Mouse (Mus musculus) hindbrain, embryonic 12.5 days (tissue): ENCODE data around the gene Garnl3. TPM values are rescaled to one million over a fixed set of nuclear protein-coding genes. Genes with fewer than 3 reads are reported as not detected.

Experiments used
- ATAC-seq: fragments of 200-750 bp; cut with Nextera tagmentation; 2 replicates; pipeline ENCODE4 v1.8.0; 2017; ENCODE audit warnings: moderate TSS enrichment; ENCODE audit not compliant: low FRiP score
- H3K27ac ChIP-seq: fragments of 300-500 bp; sonication (generic); 2 replicates; pipeline ENCODE4 v1.5.1; 2016; ENCODE audit warnings: mild to moderate bottlenecking
- H3K27me3 ChIP-seq: fragments of 300-500 bp; sonication (generic); 2 replicates; pipeline ENCODE4 v1.6.1; 2016; ENCODE audit warnings: mild to moderate bottlenecking
- H3K36me3 ChIP-seq: fragments of 300-500 bp; sonication (generic); 2 replicates; pipeline ENCODE4 v1.6.1; 2016; ENCODE audit warnings: mild to moderate bottlenecking
- H3K4me1 ChIP-seq: fragments of 300-500 bp; sonication (generic); 2 replicates; pipeline ENCODE4 v1.6.1; 2016
- H3K4me2 ChIP-seq: fragments of 300-500 bp; sonication (generic); replicated peaks from 2 replicates; pipeline ENCODE4 v1.6.1; 2016; ENCODE audit warnings: mild to moderate bottlenecking
- H3K4me3 ChIP-seq: fragments of 300-500 bp; sonication (generic); 2 replicates; pipeline ENCODE4 v1.5.1; 2016; ENCODE audit warnings: mild to moderate bottlenecking
- H3K9ac ChIP-seq: fragments of 300-500 bp; sonication (generic); 2 replicates; pipeline ENCODE4 v1.6.1; 2016; ENCODE audit warnings: mild to moderate bottlenecking, moderate library complexity
- H3K9me3 ChIP-seq: fragments of 300-500 bp; sonication (generic); replicated peaks from 2 replicates; pipeline ENCODE4 v1.6.1; 2016; ENCODE audit warnings: mild to moderate bottlenecking
- WGBS: fragments of 180-500 bp; shearing (Covaris S2); methylation state at CpG from one replicate; pipeline ENCODE4 v1.1.7; 2016; 5-methylcytosine and 5-hydroxymethylcytosine counted together
- polyA plus RNA-seq: library from polyadenylated mRNA; unstranded; fragments of >200 nt; fragmentation: Nextera tagmentation; extraction: Ambion mirVana; gene quantifications from 2 replicates; pipeline ENCODE4 v1.2.1, GENCODE M21; 2016

The Garnl3 gene
- polyA plus RNA-seq, result 20.6 and 24.2 TPM in 2 replicates

- peaks cover 23% of the 10 kb centered on the region for H3K27me3 ChIP-seq
- peak within 1 kb of the TSS; percentile 97 for H3K4me2 ChIP-seq
- peak within 1 kb of the TSS; percentile 66 for H3K4me3 ChIP-seq
- peaks cover 17% of the 10 kb centered on the region for H3K4me1 ChIP-seq
- H3K27ac ChIP-seq, result 0 out of 2 replicates have a peak within 1 kb of the TSS, but pooled peaks have one; percentile 40
- 0 out of 2 replicates have a peak, but pooled peaks cover 4% of the 10 kb centered on the region for H3K36me3 ChIP-seq
- peak within 1 kb of the TSS; percentile 72; the same call in 1 of the 2 replicates for H3K9ac ChIP-seq
- peak; percentile 62 for ATAC-seq
- H3K9me3 ChIP-seq, result no peaks in the 10 kb centered on the region
- WGBS, result 1% methylated on average over 22 of the region's 22 CpGs
Measured at GRCm38 (mm10) chr2:33131500-33132092, at the start of gene Garnl3. Gene Garnl3, minus strand, starts transcription at chr2:33131654.

- Histone ChIP-seq H3K4me3 (no peak overlapping the region), H3K27me3 (no peaks in the 10 kb centered on the region), H3K27ac (no peak overlapping the region), H3K4me2 (no peak overlapping the region), H3K9ac (no peak overlapping the region), H3K36me3 (no peaks in the 10 kb centered on the region), H3K4me1 (peaks cover 34% of the 10 kb centered on the region), H3K9me3 (no peaks in the 10 kb centered on the region)
- WGBS, result 47% methylated on average over 16 of the region's 16 CpGs
- ATAC-seq, result 0 out of 2 replicates have a peak, but pooled peaks have one; percentile 38
Measured at GRCm38 (mm10) chr2:33179930-33180630, 48.6 kb upstream of the Garnl3 start.

- no peak for ATAC-seq
- Histone ChIP-seq H3K4me1 (peaks cover 34% of the 10 kb centered on the region), H3K4me2 (no peak overlapping the region), H3K9ac (0 out of 2 replicates have a peak overlapping the region, but pooled peaks have one; percentile 24), H3K27ac (peak overlapping the region; percentile 30), H3K4me3 (no peak overlapping the region), H3K36me3 (no peaks in the 10 kb centered on the region), H3K27me3 (no peaks in the 10 kb centered on the region), H3K9me3 (no peaks in the 10 kb centered on the region)
- 55% methylated on average over 14 of the region's 14 CpGs for WGBS
Measured at GRCm38 (mm10) chr2:33179171-33179929, 47.9 kb upstream of the Garnl3 start.

- 54% methylated on average over 11 of the region's 11 CpGs for WGBS
- H3K36me3 ChIP-seq, result peaks cover 6% of the 10 kb centered on the region; the same call in 1 of the 2 replicates
Measured at GRCm38 (mm10) chr2:33178243-33178932, 46.9 kb upstream of the Garnl3 start.

GRCm38 (mm10) chr2:33177443-33178242 lies 46.2 kb upstream of the Garnl3 start:
- no peaks in the 10 kb centered on the region for H3K27me3 ChIP-seq
- no peak overlapping the region for H3K9ac ChIP-seq
- 0 out of 2 replicates have a peak overlapping the region, but pooled peaks have one; percentile 12 for H3K27ac ChIP-seq
- no peak overlapping the region for H3K4me3 ChIP-seq
- H3K4me1 ChIP-seq, result peaks cover 34% of the 10 kb centered on the region
- no peak overlapping the region for H3K4me2 ChIP-seq
- no peaks in the 10 kb centered on the region for H3K9me3 ChIP-seq
- no peak for ATAC-seq
- 87% methylated on average over 12 of the region's 12 CpGs for WGBS
- peaks cover 14% of the 10 kb centered on the region for H3K36me3 ChIP-seq

More at GRCm38 (mm10) chr2:33178243-33178932, 46.9 kb upstream of the Garnl3 start:
- H3K27ac ChIP-seq, result 0 out of 2 replicates have a peak overlapping the region, but pooled peaks have one; percentile 45
- H3K27me3 ChIP-seq, result no peaks in the 10 kb centered on the region
- H3K4me2 ChIP-seq, result no peak overlapping the region
- no peaks in the 10 kb centered on the region for H3K9me3 ChIP-seq
- H3K9ac ChIP-seq, result 0 out of 2 replicates have a peak overlapping the region, but pooled peaks have one; percentile 24
- H3K4me1 ChIP-seq, result peaks cover 34% of the 10 kb centered on the region
- H3K4me3 ChIP-seq, result no peak overlapping the region
- peak; percentile 55 for ATAC-seq

- H3K4me2 ChIP-seq, result no peak overlapping the region
- no peak overlapping the region for H3K4me3 ChIP-seq
- no peak overlapping the region for H3K9ac ChIP-seq
- no peak for ATAC-seq
- WGBS, result 58% methylated on average over 2 of the region's 2 CpGs
- H3K27me3 ChIP-seq, result no peaks in the 10 kb centered on the region
- H3K27ac ChIP-seq, result no peak overlapping the region
- peaks cover 34% of the 10 kb centered on the region for H3K4me1 ChIP-seq
- H3K9me3 ChIP-seq, result no peaks in the 10 kb centered on the region
- H3K36me3 ChIP-seq, result peaks cover 20% of the 10 kb centered on the region
Measured at GRCm38 (mm10) chr2:33176921-33177320, 45.5 kb upstream of the Garnl3 start.

GRCm38 (mm10) chr2:33176516-33176915 lies 45.1 kb upstream of the Garnl3 start:
- WGBS, result 54% methylated on average over 7 of the region's 7 CpGs
- H3K4me3 ChIP-seq, result no peak overlapping the region

GRCm38 (mm10) chr2:33173686-33174085 lies 42.2 kb upstream of the Garnl3 start:
- Histone ChIP-seq H3K9me3 (no peaks in the 10 kb centered on the region), H3K36me3 (peaks cover 29% of the 10 kb centered on the region), H3K27ac (no peak overlapping the region), H3K4me3 (no peak overlapping the region), H3K9ac (no peak overlapping the region), H3K27me3 (no peaks in the 10 kb centered on the region), H3K4me1 (peaks cover 29% of the 10 kb centered on the region), H3K4me2 (no peak overlapping the region)
- ATAC-seq, result no peak
- 84% methylated on average over 7 of the region's 7 CpGs for WGBS

More at GRCm38 (mm10) chr2:33176516-33176915, 45.1 kb upstream of the Garnl3 start:
- peaks cover 37% of the 10 kb centered on the region for H3K4me1 ChIP-seq
- peaks cover 22% of the 10 kb centered on the region for H3K36me3 ChIP-seq
- no peak overlapping the region for H3K27ac ChIP-seq
- no peaks in the 10 kb centered on the region for H3K9me3 ChIP-seq
- no peaks in the 10 kb centered on the region for H3K27me3 ChIP-seq
- no peak overlapping the region for H3K9ac ChIP-seq
- H3K4me2 ChIP-seq, result no peak overlapping the region
- no peak for ATAC-seq

GRCm38 (mm10) chr2:33173126-33173525 lies 41.7 kb upstream of the Garnl3 start:
- Histone ChIP-seq H3K4me2 (no peak overlapping the region), H3K4me1 (peaks cover 23% of the 10 kb centered on the region), H3K27me3 (no peaks in the 10 kb centered on the region), H3K27ac (no peak overlapping the region), H3K4me3 (no peak overlapping the region), H3K9ac (no peak overlapping the region), H3K9me3 (no peaks in the 10 kb centered on the region), H3K36me3 (peaks cover 35% of the 10 kb centered on the region)
- 79% methylated on average over 10 of the region's 10 CpGs for WGBS
- ATAC-seq, result no peak

GRCm38 (mm10) chr2:33170777-33171565 lies 39.5 kb upstream of the Garnl3 start:
- H3K4me1 ChIP-seq, result peaks cover 19% of the 10 kb centered on the region
- no peaks in the 10 kb centered on the region for H3K27me3 ChIP-seq
- WGBS, result 49% methylated on average over 10 of the region's 10 CpGs
- peaks cover 42% of the 10 kb centered on the region for H3K36me3 ChIP-seq
- no peak overlapping the region for H3K9ac ChIP-seq
- peak overlapping the region; percentile 58; the same call in 1 of the 2 replicates for H3K27ac ChIP-seq
- no peak overlapping the region for H3K4me3 ChIP-seq
- peak; percentile 22; the same call in 1 of the 2 replicates for ATAC-seq
- H3K9me3 ChIP-seq, result no peaks in the 10 kb centered on the region
- no peak overlapping the region for H3K4me2 ChIP-seq
